Mouse (Mus musculus) cerebellum, adult 2 months (tissue): ENCODE data around the gene Qprt. TPM values are rescaled to one million over a fixed set of nuclear protein-coding genes. Genes with fewer than 3 reads are reported as not detected.

Source experiments
- DNase-seq, 2 experiments: peaks; one replicate each; pipeline ENCODE4 v3.0.0; 2021
- H3K27ac ChIP-seq: fragments of 200-500 bp; 2 replicates; pipeline ENCODE4 v1.5.1; 2012; ENCODE audit warnings: low read length, control low read depth, inconsistent platforms; ENCODE audit not compliant: insufficient read depth
- H3K27me3 ChIP-seq: fragments of 200-500 bp; 2 replicates; pipeline ENCODE4 v1.6.1; 2012; ENCODE audit warnings: inconsistent platforms, mild to moderate bottlenecking, low read length, moderate library complexity; ENCODE audit not compliant: control insufficient read depth, insufficient read depth
- H3K4me1 ChIP-seq: fragments of 200-500 bp; 2 replicates; pipeline ENCODE4 v1.6.1; 2011; ENCODE audit warnings: low read length; ENCODE audit not compliant: control insufficient read depth, insufficient read depth
- H3K4me3 ChIP-seq: fragments of 200-500 bp; replicated peaks from 2 replicates; pipeline ENCODE3; 2011; ENCODE audit warnings: mild to moderate bottlenecking, low read depth, low read length, control low read depth; ENCODE audit not compliant: insufficient read depth
- CTCF ChIP-seq: fragments of 200-500 bp; IDR thresholded peaks from 2 replicates; pipeline ENCODE4 v1.5.1; 2011; ENCODE audit warnings: low read depth, mild to moderate bottlenecking, control low read depth, low read length, moderate library complexity, borderline replicate concordance; ENCODE audit not compliant: insufficient read depth
- POLR2A ChIP-seq: fragments of 200-500 bp; IDR thresholded peaks from 2 replicates; pipeline ENCODE4 v1.6.1; 2011; ENCODE audit warnings: low read length, control low read depth, borderline replicate concordance; ENCODE audit not compliant: insufficient read depth
- WGBS: fragments of 180-500 bp; shearing (Covaris S2); methylation state at CpG from one replicate; pipeline ENCODE4 v1.1.7; 2018; 5-methylcytosine and 5-hydroxymethylcytosine counted together
- polyA plus RNA-seq: library from polyadenylated mRNA; depleted of rRNA; stranded (reverse); fragments of >200 nt; gene quantifications from 2 replicates; pipeline ENCODE4 v1.2.3, GENCODE M21; 2012

The Qprt gene
- polyA plus RNA-seq, 1 experiment = 2.1 TPM

GRCm38 (mm10) chr7:127137262-127138017, 15.4 kb upstream of the Qprt start, which contains the start of gene Spn:
Spn (minus strand) TSS chr7:127137823.
- TF ChIP-seq POLR2A (no peak), CTCF (no peak)
- Histone ChIP-seq H3K4me1 (no peaks in the 10 kb centered on the region), H3K27me3 (no peaks in the 10 kb centered on the region), H3K27ac (no peak within 1 kb of the TSS), H3K4me3 (no peak within 1 kb of the TSS)
- DNase-seq = no peak
- 43% methylated on average over 9 of the region's 9 CpGs for WGBS

- no peaks in the 10 kb centered on the region for H3K4me1 ChIP-seq
- H3K27ac ChIP-seq = no peak overlapping the region
- no peak for DNase-seq
- H3K27me3 ChIP-seq = no peaks in the 10 kb centered on the region
- no peak overlapping the region for H3K4me3 ChIP-seq
- WGBS = 86% methylated on average over 22 of the region's 22 CpGs
- no peak for TF ChIP-seq POLR2A
- no peak for TF ChIP-seq CTCF
Measured at GRCm38 (mm10) chr7:127136181-127137071, 14.4 kb upstream of the Qprt start.

- Histone ChIP-seq H3K27me3 (no peaks in the 10 kb centered on the region), H3K4me1 (no peaks in the 10 kb centered on the region), H3K27ac (no peak overlapping the region), H3K4me3 (no peak overlapping the region)
- no peak for TF ChIP-seq POLR2A
- no peak for TF ChIP-seq CTCF
- no peak for DNase-seq
- 80% methylated on average over 11 of the region's 11 CpGs for WGBS
Measured at GRCm38 (mm10) chr7:127134821-127135447, 12.9 kb upstream of the Qprt start.

GRCm38 (mm10) chr7:127133125-127133524, 11.1 kb upstream of the Qprt start:
- no peaks in the 10 kb centered on the region; the same call in 1 of the 2 replicates for H3K27me3 ChIP-seq
- WGBS = 23% methylated on average over 5 of the region's 5 CpGs
- no peak overlapping the region for H3K27ac ChIP-seq
- TF ChIP-seq POLR2A = no peak
- no peak for TF ChIP-seq CTCF
- H3K4me3 ChIP-seq = no peak overlapping the region
- no peak for DNase-seq
- H3K4me1 ChIP-seq = peaks cover 5% of the 10 kb centered on the region

GRCm38 (mm10) chr7:127129638-127130037, 7.6 kb upstream of the Qprt start:
- TF ChIP-seq POLR2A (no peak), CTCF (peak; percentile 59; the same call in 1 of the 2 replicates)
- Histone ChIP-seq H3K27me3 (no peaks in the 10 kb centered on the region; the same call in 1 of the 2 replicates), H3K4me1 (peaks cover 5% of the 10 kb centered on the region), H3K4me3 (no peak overlapping the region), H3K27ac (no peak overlapping the region)
- DNase-seq = peak; percentile 33 to 68
- under 1% methylated on average over 4 of the region's 4 CpGs for WGBS

GRCm38 (mm10) chr7:127121061-127121910, 740 bp downstream of the Qprt start:
- Histone ChIP-seq H3K4me3 (no peak overlapping the region), H3K4me1 (no peaks in the 10 kb centered on the region), H3K27me3 (no peaks in the 10 kb centered on the region; the same call in 1 of the 2 replicates), H3K27ac (no peak overlapping the region)
- WGBS = 19% methylated on average over 21 of the region's 21 CpGs
- no peak for DNase-seq
- TF ChIP-seq POLR2A (no peak), CTCF (no peak)
